Mouse (Mus musculus) adrenal gland, adult 2 months (tissue): ENCODE measurements at regions not wholly inside any gene's neighbourhood (a gene's known extent, or its start where the extent isn't known, plus 50 kb on each side); places are given as distances from the start of the nearest gene placed in this dataset.
A peak's percentile ranks its signal among the peaks of the same experiment; 100 is the strongest.

Source experiments
- DNase-seq: peaks from one replicate; pipeline ENCODE4 v3.0.0; 2021

GRCm38 (mm10) chr7:69837379-69837778, 529.2 kb downstream of the Nr2f2 start:
- no peak for DNase-seq

GRCm38 (mm10) chr7:69827251-69827650, 539.3 kb downstream of the Nr2f2 start:
- no peak for DNase-seq

- DNase-seq: no peak
Measured at GRCm38 (mm10) chr7:69820570-69820969, 546.0 kb downstream of the Nr2f2 start.

GRCm38 (mm10) chr7:69812301-69812700, 554.2 kb downstream of the Nr2f2 start:
- DNase-seq: no peak

GRCm38 (mm10) chr7:69810873-69811272, 555.7 kb downstream of the Nr2f2 start:
- peak; percentile 10 for DNase-seq

- peak; percentile 19 for DNase-seq
Measured at GRCm38 (mm10) chr7:69807220-69807619, 559.3 kb downstream of the Nr2f2 start.

- no peak for DNase-seq
Measured at GRCm38 (mm10) chr7:69770980-69771348, 595.6 kb downstream of the Nr2f2 start.

GRCm38 (mm10) chr7:69770313-69770979, 596.1 kb downstream of the Nr2f2 start:
- no peak for DNase-seq

- no peak for DNase-seq
Measured at GRCm38 (mm10) chr7:69766451-69766850, 600.1 kb downstream of the Nr2f2 start.

- DNase-seq: no peak
Measured at GRCm38 (mm10) chr7:69740495-69740894, 626.0 kb downstream of the Nr2f2 start.

GRCm38 (mm10) chr7:69738998-69739397, 627.5 kb downstream of the Nr2f2 start:
- DNase-seq: no peak

- DNase-seq: no peak
Measured at GRCm38 (mm10) chr7:69715081-69715480, 651.5 kb downstream of the Nr2f2 start.

GRCm38 (mm10) chr7:69670211-69670610, 696.3 kb downstream of the Nr2f2 start:
- no peak for DNase-seq

GRCm38 (mm10) chr7:69655583-69655982, 711.0 kb downstream of the Nr2f2 start:
- no peak for DNase-seq

- DNase-seq: no peak
Measured at GRCm38 (mm10) chr7:69645449-69645848, 721.1 kb downstream of the Nr2f2 start.

- DNase-seq: no peak
Measured at GRCm38 (mm10) chr7:69641652-69642051, 724.9 kb downstream of the Nr2f2 start.

GRCm38 (mm10) chr7:69599866-69600265, 766.7 kb downstream of the Nr2f2 start:
- DNase-seq: no peak

- no peak for DNase-seq
Measured at GRCm38 (mm10) chr7:69585716-69586115, 780.8 kb downstream of the Nr2f2 start.

- no peak for DNase-seq
Measured at GRCm38 (mm10) chr7:69585131-69585530, 781.4 kb downstream of the Nr2f2 start.

- DNase-seq: no peak
Measured at GRCm38 (mm10) chr7:69584516-69584915, 782.0 kb downstream of the Nr2f2 start.

GRCm38 (mm10) chr7:69583901-69584300, 782.6 kb downstream of the Nr2f2 start:
- no peak for DNase-seq

GRCm38 (mm10) chr7:69581668-69582067, 784.9 kb downstream of the Nr2f2 start:
- DNase-seq: no peak

GRCm38 (mm10) chr7:69578958-69579810, 787.4 kb downstream of the Nr2f2 start:
- DNase-seq: no peak

- no peak for DNase-seq
Measured at GRCm38 (mm10) chr7:69577754-69578153, 788.8 kb downstream of the Nr2f2 start.
